Mouse (Mus musculus): ENCODE results near the gene Atp6ap1l. TPM values are rescaled to one million over a fixed set of nuclear protein-coding genes. Genes with fewer than 3 reads are reported as not detected.
A peak's percentile ranks its signal among the peaks of the same experiment; 100 is the strongest.

The Atp6ap1l gene
- total and polyA plus RNA-seq, 3 experiments: not detected

GRCm38 (mm10) chr13:90885856-90886532 is 19.2 kb downstream of the Atp6ap1l start:
- no peak overlapping the region for H3K27ac ChIP-seq (ENCODE audit: control insufficient read depth, low read depth, low read length)
- H3K4me1 ChIP-seq (ENCODE audit: control insufficient read depth in 1 of 2, insufficient read depth in 2 of 2, low read length in 2 of 2): 0 out of 4 replicates have a peak, but pooled peaks cover 0 to 3% of the 10 kb centered on the region in 2 experiments
- no peaks in the 10 kb centered on the region for H3K79me2 ChIP-seq (ENCODE audit: control insufficient read depth, insufficient read depth, low read length, poor library complexity)
- H3K36me3 ChIP-seq (ENCODE audit: control insufficient read depth in 1 of 2, insufficient read depth in 2 of 2, low read length in 2 of 2): no peaks in the 10 kb centered on the region; a peak in 1 of 4 replicates
- H3K9me3 ChIP-seq (replicated peaks; ENCODE audit: insufficient read depth, low read length): no peaks in the 10 kb centered on the region
- peak; percentile 12 for DNase-seq (ENCODE audit: low read depth, low spot score)
- peak overlapping the region in 1 of 2 experiments; percentile 44; a peak in 2 of 4 replicates for H3K4me3 ChIP-seq (ENCODE audit: control insufficient read depth in 1 of 2, insufficient read depth in 1 of 2, low read depth in 2 of 2, low read length in 2 of 2)
- TF ChIP-seq GATA1 (IDR thresholded peaks at IDR 0.05; ENCODE audit: low read depth, low read length) (no peak), TAL1 (IDR thresholded peaks at IDR 0.05; ENCODE audit: low read length) (no peak), TCF12 (IDR thresholded peaks at IDR 0.05; ENCODE audit: low read depth, low read length) (peak; percentile 28; the same call in 1 of the 2 replicates), ETS1 (IDR thresholded peaks at IDR 0.05; ENCODE audit: low read depth, low read length) (peak; percentile 62), GABPA (IDR thresholded peaks at IDR 0.05; ENCODE audit: low read depth, low read length) (no peak), ZNF384 (IDR thresholded peaks at IDR 0.05; ENCODE audit: low read depth, low read length) (no peak), MYB (IDR thresholded peaks at IDR 0.05; ENCODE audit: low read depth, low read length) (no peak), EP300 (IDR thresholded peaks at IDR 0.05; ENCODE audit: low read depth in 1 of 2, low read length in 2 of 2) (peak in 1 of 2 experiments; percentile 27; a peak in 1 of 4 replicates), MAZ (IDR thresholded peaks at IDR 0.05; ENCODE audit: low read depth, low read length) (no peak), MXI1 (IDR thresholded peaks at IDR 0.05; ENCODE audit: low read depth, low read length) (no peak), SIN3A (IDR thresholded peaks at IDR 0.05; ENCODE audit: low read length) (no peak), CHD1 (IDR thresholded peaks at IDR 0.05; ENCODE audit: low read depth, low read length) (no peak), CHD2 (IDR thresholded peaks at IDR 0.05; ENCODE audit: low read length) (no peak)
- H3K9ac ChIP-seq (ENCODE audit: control insufficient read depth, low read depth, low read length, poor library complexity, severe bottlenecking): no peak overlapping the region
- H3K27me3 ChIP-seq (ENCODE audit: control insufficient read depth in 1 of 2, insufficient read depth in 2 of 2, low read length in 2 of 2): no peaks in the 10 kb centered on the region

GRCm38 (mm10) chr13:90881727-90882429 is 23.3 kb downstream of the Atp6ap1l start:
- peak; percentile 92 for TF ChIP-seq ZNF384 (IDR thresholded peaks at IDR 0.05; ENCODE audit: low read depth, low read length)
- TF ChIP-seq GATA1 (IDR thresholded peaks at IDR 0.05; ENCODE audit: low read depth, low read length): peak; percentile 34; the same call in 1 of the 2 replicates
- TF ChIP-seq EP300 (IDR thresholded peaks at IDR 0.05; ENCODE audit: low read depth in 1 of 2, low read length in 2 of 2): peak; percentile 44 to 73; a peak in 3 of 4 replicates
- TF ChIP-seq RCOR1 (IDR thresholded peaks at IDR 0.05; ENCODE audit: low read depth, low read length): peak; percentile 65
- no peak for TF ChIP-seq USF1 (IDR thresholded peaks at IDR 0.05; ENCODE audit: low read depth, low read length)
- no peak for TF ChIP-seq TAL1 (IDR thresholded peaks at IDR 0.05; ENCODE audit: low read length)
- no peak for TF ChIP-seq NELFE (IDR thresholded peaks at IDR 0.05; ENCODE audit: low read depth, low read length)
- TF ChIP-seq ETS1 (IDR thresholded peaks at IDR 0.05; ENCODE audit: low read depth, low read length): peak; percentile 39; the same call in 1 of the 2 replicates
- TF ChIP-seq ZC3H11A (IDR thresholded peaks at IDR 0.05; ENCODE audit: low read depth, low read length): no peak
- peak; percentile 39; the same call in 1 of the 2 replicates for TF ChIP-seq MYB (IDR thresholded peaks at IDR 0.05; ENCODE audit: low read depth, low read length)
- TF ChIP-seq BHLHE40 (IDR thresholded peaks at IDR 0.05; ENCODE audit: borderline replicate concordance, low read depth, low read length): no peak
- peak; percentile 46 for DNase-seq (ENCODE audit: low read depth, low spot score)
- Histone ChIP-seq H3K27ac (ENCODE audit: control insufficient read depth, low read depth, low read length) (no peak overlapping the region), H3K79me2 (ENCODE audit: control insufficient read depth, insufficient read depth, low read length, poor library complexity) (no peaks in the 10 kb centered on the region), H3K9ac (ENCODE audit: control insufficient read depth, low read depth, low read length, poor library complexity, severe bottlenecking) (no peak overlapping the region), H3K4me3 (ENCODE audit: control insufficient read depth in 1 of 2, insufficient read depth in 1 of 2, low read depth in 2 of 2, low read length in 2 of 2) (no peak overlapping the region), H3K36me3 (ENCODE audit: control insufficient read depth in 1 of 2, insufficient read depth in 2 of 2, low read length in 2 of 2) (no peaks in the 10 kb centered on the region; a peak in 1 of 4 replicates), H3K27me3 (ENCODE audit: control insufficient read depth in 1 of 2, insufficient read depth in 2 of 2, low read length in 2 of 2) (no peaks in the 10 kb centered on the region), H3K4me1 (ENCODE audit: control insufficient read depth in 1 of 2, insufficient read depth in 2 of 2, low read length in 2 of 2) (0 out of 4 replicates have a peak, but pooled peaks cover 0 to 3% of the 10 kb centered on the region in 2 experiments), H3K9me3 (replicated peaks; ENCODE audit: insufficient read depth, low read length) (no peaks in the 10 kb centered on the region)

All from MEL (cell line).